Mouse (Mus musculus) gastrocnemius, postnatal 25 days (tissue): ENCODE data around the gene Amph. TPM values are rescaled to one million over a fixed set of nuclear protein-coding genes. Genes with fewer than 3 reads are reported as not detected.
"Not testable (repeated sequence)": the region's sequence is repeated elsewhere in the genome, so short reads cannot be mapped to it uniquely, and the experiment has no call there.

Experiments
- DNase-seq: peaks from one replicate; pipeline ENCODE4 v3.0.0; 2022
- long read RNA-seq, 2 experiments: library from polyadenylated mRNA; stranded (forward); transcript quantifications; one replicate each; pipeline ENCODE4 v2.0.0; 2021
- total RNA-seq, 2 experiments: library from RNA; stranded (reverse); gene quantifications; 1 replicate in 1 of 2; 2 replicates in 1 of 2; pipeline ENCODE4 v1.2.3; 2021

The Amph gene
- total RNA-seq, result under 1 TPM; 0.24 to 0.54 TPM
- long read RNA-seq, experiment 1, partial matches to known transcripts, result 0 of 1 reads
- long read RNA-seq, experiment 1, other reads (novel, unspliced or antisense), result 0 of 1 reads
- long read RNA-seq, experiment 2, result 0 reads

DNA sequence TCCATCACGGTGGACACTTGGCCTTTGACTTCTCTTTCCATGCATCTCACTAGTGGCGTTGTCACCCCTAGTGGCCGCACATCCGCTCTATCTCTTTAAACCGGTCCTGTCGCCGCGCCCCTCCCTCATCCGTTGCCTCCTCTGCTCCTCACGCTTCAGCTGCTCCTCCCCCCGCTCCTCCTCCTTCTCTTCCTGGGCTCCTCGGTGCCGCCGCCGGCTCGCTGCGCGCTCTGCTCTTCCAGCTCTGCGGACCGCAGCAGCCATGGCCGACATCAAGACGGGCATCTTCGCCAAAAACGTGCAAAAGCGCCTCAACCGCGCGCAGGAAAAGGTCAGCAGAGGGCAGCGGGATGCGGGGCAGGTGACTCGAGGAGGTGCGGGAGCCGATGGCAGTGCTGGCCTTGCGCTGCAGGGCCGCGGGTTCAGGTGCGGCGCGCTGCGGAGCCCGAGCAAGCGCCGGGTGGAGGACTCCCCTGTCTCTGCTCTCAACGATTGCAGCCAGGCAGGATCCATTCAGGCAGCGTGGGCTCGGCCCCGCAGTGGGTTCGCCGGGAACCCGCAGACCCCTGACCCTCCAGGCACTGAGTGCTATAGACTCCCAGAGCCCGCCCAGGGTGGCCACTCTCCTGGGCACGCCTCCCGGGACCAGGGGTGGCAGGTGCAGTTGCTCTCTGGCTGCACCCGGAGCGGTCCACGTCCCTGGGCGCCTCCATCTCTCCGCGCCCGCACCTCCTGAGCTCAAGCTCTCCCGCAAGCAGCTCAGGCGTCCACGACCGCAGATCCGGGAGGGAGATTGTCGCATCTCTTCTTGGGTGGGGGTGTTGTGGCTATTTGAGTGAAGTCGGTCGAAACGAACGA, at the start of gene Amph:
Gene Amph, plus strand, starts transcription at position 35 of the 858 bp plus-strand sequence.
- peak; percentile 57 for DNase-seq

- no peak for DNase-seq
Observed at GRCm38 (mm10) chr13:18903623-18904022, 44.4 kb upstream of the Amph start.

GRCm38 (mm10) chr13:18914774-18915173, 33.2 kb upstream of the Amph start:
- DNase-seq, result no peak

DNA sequence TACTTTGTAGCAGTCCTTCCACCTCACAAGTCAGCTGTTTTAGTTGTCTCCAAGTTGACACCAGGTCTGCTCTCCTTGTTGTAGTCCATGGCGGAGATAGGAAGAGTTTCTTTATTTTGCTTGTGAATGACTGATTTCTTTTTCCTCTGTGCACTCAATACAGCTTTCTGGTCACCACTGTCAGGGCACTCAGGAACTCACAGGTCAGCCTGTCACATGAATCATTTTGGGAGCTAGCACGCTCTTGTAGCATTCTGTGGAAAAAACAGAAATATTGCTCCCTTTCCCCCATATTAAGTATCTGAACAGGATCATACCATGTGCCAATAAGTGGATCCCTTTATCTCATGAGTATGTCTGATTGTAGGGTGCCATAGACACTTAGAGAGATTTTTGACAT, 14.8 kb upstream of the Amph start:
- not testable (repeated sequence) for DNase-seq

DNA sequence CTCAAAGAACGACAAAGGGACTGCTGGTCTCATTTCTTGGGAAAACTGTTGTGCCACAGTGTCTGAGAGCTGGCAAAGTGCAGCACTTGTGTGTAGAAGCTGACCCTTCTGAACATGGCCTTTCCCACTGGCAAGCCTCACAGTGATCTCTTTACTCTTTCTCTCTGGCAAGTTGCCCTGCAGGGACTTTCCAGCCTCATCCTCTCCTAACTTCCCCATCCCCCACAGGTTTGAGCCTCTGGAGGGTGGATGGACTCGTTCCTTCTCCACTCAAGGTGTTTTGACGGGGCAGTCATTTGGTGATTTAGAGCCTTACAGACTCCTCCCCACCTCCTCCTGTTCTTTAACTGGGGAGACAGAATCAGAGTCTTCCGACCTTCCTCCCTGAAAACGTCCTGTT, 319 bp upstream of the Amph start:
- no peak for DNase-seq

- DNase-seq, result no peak
Observed at GRCm38 (mm10) chr13:18949029-18949350, 985 bp downstream of the Amph start.

GRCm38 (mm10) chr13:18949626-18950200, 1.7 kb downstream of the Amph start:
- DNase-seq, result no peak

DNA sequence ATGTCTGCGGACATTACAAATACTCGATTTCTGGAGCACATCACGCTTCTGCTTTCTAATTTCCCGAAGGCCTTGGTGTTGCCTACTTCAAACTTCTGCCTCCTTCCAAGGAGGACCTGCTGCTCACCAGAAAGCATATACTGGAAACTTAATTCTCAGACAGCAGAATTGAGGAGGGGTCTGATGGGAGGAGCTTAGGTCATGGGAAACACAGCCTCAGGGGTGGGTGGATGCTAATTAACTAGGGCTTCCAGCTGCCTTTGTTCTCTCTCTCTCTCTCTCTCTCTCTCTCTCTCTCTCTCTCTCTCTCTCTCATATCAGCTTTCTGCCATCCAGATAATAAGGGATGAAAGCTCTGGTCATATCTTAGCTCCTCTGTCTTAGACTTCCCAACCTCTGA, 5.6 kb downstream of the Amph start:
- no peak for DNase-seq

DNA sequence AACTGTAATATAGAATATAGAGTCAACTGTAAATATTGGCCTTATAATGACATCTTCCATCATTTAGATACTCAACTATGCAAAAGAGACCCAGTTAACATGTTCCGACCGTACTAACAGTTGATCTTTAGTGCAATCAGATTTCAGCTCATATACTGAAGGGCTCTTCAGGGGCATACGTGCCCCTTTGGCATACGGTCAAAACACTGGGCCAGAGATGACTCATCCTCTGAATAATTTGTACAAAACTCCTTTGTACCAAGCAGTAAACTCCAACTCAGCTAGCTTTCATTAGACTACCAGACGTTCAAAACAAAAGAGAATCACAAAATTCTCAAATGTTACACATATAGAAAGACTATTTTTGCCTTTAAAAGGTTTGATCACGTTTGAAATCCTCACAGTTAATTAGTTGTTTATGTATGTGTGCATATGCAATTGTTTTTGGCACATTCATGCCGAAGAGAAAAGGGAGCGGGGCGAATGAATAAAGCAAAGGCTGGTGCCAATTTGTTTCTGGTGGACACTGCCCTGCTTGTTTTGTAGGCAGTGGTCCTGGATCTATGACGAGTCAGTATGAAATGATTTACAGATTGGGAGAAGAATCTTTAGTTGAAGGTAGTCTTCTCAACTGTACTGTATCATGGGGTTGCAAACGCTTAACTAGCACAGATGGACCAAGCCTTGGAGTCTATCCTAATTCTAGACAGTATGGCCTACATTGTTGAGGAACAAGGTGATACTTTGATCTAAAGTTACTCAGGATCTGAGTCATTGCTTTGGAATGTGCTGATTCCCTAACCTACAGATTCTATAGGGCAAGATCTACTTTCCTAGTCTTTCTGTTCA, 8.3 kb downstream of the Amph start:
- DNase-seq, result no peak

DNA sequence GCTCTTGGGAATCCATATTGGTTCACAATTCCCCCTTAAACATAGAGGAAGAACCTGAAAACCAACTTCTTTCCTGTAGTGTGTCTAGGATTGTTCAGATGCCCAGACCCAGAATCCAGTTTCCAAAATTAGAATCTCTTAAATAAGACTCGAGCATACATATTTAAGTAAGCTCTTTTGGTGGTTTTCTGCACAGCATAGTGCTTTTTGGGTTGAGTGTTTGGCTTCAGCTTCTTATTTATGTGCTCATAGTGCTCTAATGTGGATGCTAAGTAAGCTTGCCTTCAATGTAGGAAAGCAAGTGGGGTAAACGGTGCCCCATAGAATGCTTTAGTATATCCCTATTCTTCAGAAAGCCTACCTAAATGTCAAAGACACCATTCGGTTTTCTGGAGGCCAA, 9.0 kb downstream of the Amph start:
- no peak for DNase-seq

GRCm38 (mm10) chr13:18972571-18972970, 24.6 kb downstream of the Amph start:
- DNase-seq, result no peak

DNA sequence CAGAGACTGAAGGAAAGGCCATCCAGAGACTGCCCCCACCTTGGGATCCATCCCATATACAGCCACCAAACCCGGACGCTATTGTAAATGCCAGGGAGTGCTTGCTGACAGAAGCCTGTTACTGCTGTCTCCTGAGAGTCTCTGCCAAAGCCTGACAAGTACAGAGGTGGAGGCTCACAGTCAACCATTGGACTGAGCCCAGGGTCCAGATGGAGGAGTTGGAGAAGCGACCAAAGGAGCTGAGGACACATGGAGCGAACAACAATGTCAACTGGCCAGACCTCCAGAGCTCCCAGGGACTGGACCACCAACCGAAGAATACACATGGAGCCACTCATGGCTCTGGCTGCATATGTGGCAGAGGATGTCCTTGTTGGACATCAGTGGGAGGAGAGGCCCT, 26.3 kb downstream of the Amph start:
- no peak for DNase-seq

GRCm38 (mm10) chr13:18987266-18987665, 39.3 kb downstream of the Amph start:
- no peak for DNase-seq

- DNase-seq, result no peak
Observed at GRCm38 (mm10) chr13:18988323-18988722, 40.3 kb downstream of the Amph start.

DNA sequence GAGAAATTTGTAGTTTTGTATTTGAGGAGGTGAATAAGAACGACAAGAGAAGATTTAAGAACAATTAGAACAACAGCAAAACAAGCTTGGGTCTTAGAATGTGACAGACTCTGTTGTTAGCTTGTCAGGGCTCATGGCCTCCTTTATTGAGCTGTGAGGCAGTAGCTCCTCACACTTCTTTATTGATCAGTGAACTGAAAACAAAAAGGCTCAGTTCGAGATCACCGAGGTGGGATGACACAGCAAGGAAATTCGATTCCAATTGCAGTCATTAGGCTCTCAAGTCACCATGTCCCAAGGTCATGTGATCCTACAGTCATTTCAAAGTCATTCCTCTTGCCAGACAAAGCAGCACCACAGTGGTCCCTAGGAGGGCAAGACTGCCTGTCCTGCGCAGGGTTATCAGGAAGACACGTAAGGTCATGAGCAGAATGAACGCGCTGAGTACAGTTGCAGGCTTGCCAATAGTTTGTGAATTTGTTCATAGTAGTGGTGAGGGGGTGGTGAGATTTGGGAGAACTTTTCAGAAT, 41.2 kb downstream of the Amph start:
- DNase-seq, result no peak

DNA sequence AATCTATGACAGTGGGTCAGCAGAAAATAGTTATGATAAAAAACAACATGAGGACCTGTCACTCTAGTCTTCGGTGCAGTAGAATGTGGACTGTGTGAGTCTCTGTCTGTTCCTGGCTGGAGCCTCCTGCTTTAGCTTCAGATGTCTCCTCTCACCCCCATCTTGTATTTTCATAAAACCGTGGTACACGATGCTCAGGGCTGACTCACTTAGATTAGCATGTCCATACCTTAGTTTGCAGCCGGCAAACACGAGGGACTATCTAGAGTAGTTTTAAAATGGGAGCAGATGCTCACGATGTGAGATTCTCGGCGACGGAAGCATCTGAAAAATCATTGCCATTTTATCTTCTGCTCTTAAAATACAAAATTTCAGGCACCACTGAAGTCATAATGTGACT, 54.5 kb downstream of the Amph start:
- no peak for DNase-seq

DNA sequence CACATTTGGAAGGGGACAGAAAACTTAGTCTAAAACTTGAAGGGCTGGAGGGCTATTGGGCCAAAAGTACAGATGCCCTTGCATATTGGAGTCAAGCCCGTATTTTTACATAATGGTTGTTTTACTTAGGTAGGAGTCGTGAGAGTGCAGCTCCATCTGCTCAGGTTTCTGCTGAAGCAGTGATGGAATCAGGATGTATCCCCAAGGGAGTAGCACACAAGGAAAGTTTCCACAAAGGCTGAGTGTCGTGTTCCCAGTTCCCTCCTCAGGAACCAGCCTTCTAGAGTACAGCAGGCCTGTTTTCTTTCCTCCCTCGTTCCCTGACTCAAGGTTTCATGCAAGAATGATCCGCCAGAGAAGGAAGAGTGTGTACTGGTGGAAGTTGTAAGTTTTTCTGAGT, 56.4 kb downstream of the Amph start:
- DNase-seq, result no peak

GRCm38 (mm10) chr13:19008440-19008839, 60.4 kb downstream of the Amph start:
- no peak for DNase-seq

DNA sequence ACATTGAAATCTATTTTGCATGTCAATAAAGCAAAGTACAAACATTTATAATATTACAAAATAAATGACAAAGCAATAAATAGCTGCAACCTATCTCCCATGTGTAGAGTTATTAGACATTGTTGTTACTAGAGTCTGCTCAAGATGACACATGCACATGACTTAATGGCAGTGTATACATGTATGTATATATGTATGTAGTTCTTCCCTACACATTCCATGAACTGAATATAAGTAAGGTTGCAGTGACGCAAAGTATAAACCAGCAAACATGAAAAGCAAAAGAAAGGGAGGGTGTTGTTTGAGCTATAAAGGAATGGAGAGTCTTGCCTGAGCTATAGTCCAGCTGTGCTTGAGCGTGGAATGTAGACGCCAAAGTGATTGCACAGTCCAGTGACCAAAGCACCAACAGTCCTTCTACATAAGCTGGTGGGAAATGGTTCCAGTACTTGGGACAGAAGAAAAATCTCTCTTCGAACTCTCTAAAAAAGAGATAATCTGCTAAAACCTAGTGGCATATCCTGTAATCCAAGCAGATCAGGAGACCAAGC, 66.9 kb downstream of the Amph start:
- DNase-seq, result no peak

GRCm38 (mm10) chr13:19021529-19021928, 73.5 kb downstream of the Amph start:
- DNase-seq, result no peak

GRCm38 (mm10) chr13:19022310-19022709, 74.3 kb downstream of the Amph start:
- DNase-seq, result no peak

DNA sequence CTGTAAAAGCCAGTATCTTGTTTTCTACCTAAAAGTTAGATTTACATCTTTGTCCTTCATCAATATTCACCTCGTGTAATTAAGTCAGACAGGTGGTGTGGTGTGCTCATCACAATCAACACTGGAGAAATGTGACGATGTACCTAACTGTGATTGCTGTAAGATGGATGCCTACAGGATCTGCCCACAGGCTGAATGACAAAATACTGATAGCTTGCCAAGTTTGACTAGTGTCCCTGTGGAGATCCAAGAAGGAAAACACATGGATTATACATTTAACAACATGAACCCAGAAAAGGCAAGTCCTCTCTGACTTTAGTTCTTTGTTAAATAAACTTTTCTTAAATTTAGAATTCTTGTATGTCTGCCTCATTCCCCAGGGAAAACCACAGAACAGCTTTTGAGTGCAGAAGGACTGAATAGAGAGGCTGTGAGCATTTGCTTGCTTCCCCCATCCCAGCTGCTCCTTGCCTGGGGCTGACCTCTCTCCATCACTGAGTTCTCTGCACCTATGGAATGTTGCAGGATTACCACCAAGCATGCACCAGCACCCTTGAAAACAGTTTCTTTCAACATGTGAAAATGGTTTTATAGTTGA, 77.2 kb downstream of the Amph start:
- DNase-seq, result no peak
